Mouse (Mus musculus) adrenal gland, adult 2 months (tissue): ENCODE measurements around the gene Ampd2. TPM values are rescaled to one million over a fixed set of nuclear protein-coding genes. Genes with fewer than 3 reads are reported as not detected.
A peak's percentile ranks its signal among the peaks of the same experiment; 100 is the strongest.

Source experiments
- DNase-seq: peaks from one replicate; pipeline ENCODE4 v3.0.0; 2021
- polyA plus RNA-seq: library from polyadenylated mRNA; depleted of rRNA; stranded (reverse); fragments of >200 nt; gene quantifications from 2 replicates; pipeline ENCODE4 v1.2.3, GENCODE M21; 2012
- total RNA-seq, 2 experiments: library from RNA; stranded (reverse); gene quantifications; 2 replicates each; pipeline ENCODE4 v1.2.3; 2021

Gene Ampd2
- total and polyA plus RNA-seq, 3 experiments: 121 to 995 (median 151) TPM

DNA sequence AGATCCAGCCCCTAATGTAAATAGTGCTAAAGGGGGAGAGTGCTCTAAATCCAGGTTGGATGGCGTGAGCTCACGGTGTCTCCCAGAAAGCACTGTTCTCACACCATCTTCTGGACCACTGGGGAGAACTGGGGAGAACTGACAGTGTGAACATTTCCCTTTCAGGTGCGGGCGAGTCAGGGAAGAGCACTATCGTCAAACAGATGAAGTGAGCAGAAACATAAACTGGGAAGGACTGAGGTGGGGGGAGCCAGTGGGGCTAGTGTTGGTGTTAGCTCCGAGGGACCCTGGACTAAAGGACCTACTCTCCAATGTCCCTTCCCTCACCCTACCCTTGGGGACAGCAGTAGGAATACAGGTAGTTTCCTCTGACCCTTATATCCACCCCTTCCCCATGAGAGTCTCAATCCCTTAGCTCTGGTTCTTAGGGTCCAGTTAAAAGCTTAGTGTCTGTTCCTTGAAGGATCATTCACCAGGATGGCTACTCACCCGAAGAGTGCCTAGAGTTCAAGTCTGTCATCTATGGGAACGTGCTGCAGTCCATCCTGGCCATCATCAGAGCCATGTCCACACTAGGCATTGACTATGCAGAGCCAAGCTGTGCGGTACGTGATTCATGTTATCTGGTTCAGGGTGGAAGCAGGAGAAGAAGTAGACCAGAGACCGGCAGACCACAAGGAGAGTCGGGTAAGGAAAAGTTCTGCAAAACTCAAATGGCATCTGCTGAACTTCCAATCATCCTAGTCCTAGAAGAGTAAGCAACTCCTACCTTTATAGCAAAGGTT lies 8.7 kb upstream of the Ampd2 start:
- no peak for DNase-seq

- DNase-seq: peak; percentile 50
These were observed 7.7 kb upstream of the Ampd2 start for GRCm38 (mm10) chr3:108094146-108094545.

DNA sequence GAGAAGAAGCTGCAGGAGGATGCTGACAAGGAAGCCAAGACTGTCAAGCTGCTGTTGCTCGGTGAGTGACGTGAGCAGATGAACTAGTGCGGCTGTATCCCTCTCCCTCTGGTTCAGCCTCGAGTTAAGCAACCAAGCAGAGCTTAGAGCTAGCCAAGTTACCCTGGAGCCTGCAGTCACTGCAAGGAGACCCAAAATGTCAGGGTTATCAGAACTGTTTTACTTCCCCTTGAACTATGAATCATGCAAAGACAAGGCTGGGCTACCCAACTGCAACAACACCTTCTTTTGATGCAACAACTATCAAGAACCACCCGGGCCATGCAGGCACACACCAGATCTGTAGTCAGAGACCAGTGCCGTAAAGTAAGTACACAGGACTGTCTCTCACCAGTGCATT lies 6.9 kb upstream of the Ampd2 start:
- DNase-seq: peak; percentile 85

DNA sequence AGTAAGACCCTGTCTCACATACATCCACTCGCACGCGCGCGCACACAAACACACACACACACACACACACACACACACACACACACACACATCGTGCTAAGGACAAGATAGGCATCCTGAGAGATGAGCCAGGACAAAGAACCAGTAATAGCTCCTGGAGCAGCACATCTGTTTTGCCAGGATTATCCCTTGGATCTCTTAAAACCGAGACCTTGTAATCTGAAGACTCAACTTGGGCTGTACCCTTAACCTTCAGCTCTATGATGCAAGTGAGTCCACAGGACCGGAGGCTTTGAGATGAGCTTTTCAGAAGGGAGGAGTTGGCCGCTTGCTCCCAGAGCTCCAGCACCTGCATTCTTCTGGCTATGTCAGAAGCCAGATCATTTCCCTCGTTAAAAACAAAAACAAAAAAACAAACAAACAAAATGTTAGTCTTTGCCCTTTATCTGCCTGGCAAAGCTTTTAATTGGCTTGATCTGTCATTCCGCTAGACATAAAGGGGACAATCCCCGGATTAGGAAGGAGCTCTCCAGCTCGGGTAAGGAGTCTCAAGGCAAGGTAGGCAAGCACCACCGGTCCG lies 6.2 kb upstream of the Ampd2 start, which contains the start of gene Gnat2:
TSS of gene Gnat2 (plus strand) at position 254 of the 580 bp plus-strand sequence.
- DNase-seq: peak; percentile 59

- DNase-seq: peak; percentile 25
These were observed 5.6 kb upstream of the Ampd2 start for GRCm38 (mm10) chr3:108092030-108092429.

GRCm38 (mm10) chr3:108090561-108090960 lies 4.1 kb upstream of the Ampd2 start:
- no peak for DNase-seq

DNA sequence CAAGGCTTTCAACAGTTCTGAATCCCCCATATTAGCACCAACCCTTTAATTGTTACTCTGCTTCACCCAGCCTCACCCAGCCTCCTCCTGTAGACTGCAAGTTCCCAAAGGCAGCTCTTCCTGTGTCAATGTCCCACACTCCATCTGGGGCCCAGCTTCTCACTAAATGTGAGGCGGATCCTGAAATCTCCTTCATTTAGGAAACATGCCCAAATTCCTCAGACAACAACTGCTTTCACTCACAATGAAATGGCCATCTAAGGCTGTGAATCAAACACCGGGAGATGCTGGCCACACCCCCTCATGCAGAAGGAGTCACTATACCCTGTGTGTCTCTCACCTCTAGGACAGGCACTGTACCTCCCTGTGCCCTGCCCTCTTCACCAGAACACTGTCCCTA lies 3.5 kb upstream of the Ampd2 start:
- DNase-seq: no peak

- peak; percentile 78 for DNase-seq
These were observed 2.5 kb upstream of the Ampd2 start for GRCm38 (mm10) chr3:108088842-108089380.

GRCm38 (mm10) chr3:108087329-108087728 lies 878 bp upstream of the Ampd2 start:
- peak; percentile 45 for DNase-seq

GRCm38 (mm10) chr3:108085721-108086469 lies 556 bp downstream of the Ampd2 start:
- DNase-seq: peak; percentile 95

- DNase-seq: peak; percentile 98
These were observed 1.1 kb downstream of the Ampd2 start for GRCm38 (mm10) chr3:108085281-108085720.

- DNase-seq: no peak
These were observed 1.6 kb downstream of the Ampd2 start for GRCm38 (mm10) chr3:108084767-108085270.

- DNase-seq: peak; percentile 31
These were observed 2.5 kb downstream of the Ampd2 start for GRCm38 (mm10) chr3:108083904-108084407.

DNA sequence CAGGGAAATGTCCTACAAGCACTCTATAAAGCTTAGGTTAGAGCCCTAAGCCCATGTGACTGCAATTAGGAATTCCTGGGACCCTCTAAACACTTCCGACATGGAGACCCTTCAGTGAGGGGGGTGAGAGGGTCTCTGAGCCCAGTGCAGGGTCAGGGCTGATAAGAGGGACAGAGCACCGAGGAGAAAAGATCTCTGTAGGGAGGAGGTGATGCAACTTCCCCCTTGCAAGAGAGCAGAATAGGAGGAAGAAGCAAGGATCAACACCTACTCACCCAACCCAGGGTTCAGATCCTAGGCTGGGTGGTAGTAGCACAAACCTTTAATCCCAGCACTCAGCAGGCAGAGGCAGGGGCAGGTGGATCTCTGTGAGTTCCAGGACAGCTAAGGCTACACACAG lies 3.3 kb downstream of the Ampd2 start:
- DNase-seq: no peak

DNA sequence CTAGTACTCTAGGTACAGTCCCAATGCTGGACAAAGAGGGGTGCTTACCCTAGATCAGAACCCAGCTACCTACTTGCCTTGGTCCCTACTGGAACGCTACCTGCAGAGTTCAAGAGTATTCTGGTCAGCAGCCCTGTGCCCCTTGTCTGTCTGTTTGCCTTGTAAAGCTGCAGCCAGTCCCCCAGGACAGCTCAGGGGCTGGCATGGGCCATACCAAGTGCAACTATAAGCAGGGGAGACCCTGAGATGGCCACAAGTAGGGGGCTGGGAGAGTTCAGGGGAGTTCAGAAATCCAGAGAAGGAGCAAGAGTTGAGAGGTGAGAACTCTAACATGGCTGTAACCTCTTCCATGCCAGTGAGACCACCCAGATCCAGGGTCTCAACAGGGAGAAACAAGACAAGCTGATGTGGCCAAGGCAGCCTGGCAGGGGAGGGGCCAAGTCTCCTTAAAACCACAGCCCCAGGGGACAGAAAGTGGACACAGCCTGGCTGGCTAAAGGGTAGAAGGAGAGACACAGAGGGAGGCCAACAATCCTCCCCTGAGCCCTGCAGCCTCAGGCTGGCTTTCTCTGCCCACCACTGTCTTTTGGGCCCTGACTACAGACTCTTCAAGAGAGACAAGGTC lies 4.1 kb downstream of the Ampd2 start:
- DNase-seq: peak; percentile 43

DNA sequence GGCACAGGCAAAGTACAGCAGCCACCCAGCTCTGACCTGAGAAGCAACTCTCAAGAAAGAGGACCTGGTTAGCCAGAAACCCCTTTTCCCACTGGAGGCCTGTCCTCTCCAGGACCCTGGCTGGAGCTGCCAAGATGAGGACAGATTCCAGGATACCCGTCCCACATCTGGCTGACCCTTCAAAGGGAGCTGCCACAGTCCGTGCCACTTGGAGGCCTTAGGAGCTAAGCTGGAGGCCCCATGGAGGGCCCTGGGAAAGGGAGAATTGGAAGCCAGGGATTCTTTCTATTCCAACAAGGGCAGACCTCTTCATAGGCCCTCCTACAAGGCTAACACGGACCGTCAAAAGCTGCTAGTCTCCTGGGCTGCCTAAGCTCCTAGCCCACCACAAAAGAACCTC lies 4.8 kb downstream of the Ampd2 start:
- DNase-seq: peak; percentile 25

DNA sequence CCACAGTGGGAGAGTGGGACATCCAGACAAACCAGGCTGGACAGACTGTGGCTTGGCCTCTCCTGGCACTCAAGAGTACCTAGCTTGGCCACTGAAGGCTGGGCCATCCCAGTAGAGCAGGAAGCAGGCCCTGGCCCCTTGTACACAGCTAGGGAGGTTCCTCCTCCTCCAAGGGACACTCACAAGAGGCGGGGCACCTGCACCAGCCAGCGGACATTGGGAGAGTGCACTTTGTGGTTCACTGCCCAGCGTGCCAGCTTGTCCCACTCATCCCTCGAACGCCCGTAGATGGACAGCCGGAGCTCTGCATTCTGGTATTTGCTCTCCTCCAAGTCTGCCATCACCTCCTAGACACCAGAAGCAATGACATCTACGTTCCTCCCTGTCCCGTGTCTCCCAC lies 9.6 kb downstream of the Ampd2 start:
- no peak for DNase-seq

GRCm38 (mm10) chr3:108072983-108073569 lies 13.4 kb downstream of the Ampd2 start:
- DNase-seq: peak; percentile 35

DNA sequence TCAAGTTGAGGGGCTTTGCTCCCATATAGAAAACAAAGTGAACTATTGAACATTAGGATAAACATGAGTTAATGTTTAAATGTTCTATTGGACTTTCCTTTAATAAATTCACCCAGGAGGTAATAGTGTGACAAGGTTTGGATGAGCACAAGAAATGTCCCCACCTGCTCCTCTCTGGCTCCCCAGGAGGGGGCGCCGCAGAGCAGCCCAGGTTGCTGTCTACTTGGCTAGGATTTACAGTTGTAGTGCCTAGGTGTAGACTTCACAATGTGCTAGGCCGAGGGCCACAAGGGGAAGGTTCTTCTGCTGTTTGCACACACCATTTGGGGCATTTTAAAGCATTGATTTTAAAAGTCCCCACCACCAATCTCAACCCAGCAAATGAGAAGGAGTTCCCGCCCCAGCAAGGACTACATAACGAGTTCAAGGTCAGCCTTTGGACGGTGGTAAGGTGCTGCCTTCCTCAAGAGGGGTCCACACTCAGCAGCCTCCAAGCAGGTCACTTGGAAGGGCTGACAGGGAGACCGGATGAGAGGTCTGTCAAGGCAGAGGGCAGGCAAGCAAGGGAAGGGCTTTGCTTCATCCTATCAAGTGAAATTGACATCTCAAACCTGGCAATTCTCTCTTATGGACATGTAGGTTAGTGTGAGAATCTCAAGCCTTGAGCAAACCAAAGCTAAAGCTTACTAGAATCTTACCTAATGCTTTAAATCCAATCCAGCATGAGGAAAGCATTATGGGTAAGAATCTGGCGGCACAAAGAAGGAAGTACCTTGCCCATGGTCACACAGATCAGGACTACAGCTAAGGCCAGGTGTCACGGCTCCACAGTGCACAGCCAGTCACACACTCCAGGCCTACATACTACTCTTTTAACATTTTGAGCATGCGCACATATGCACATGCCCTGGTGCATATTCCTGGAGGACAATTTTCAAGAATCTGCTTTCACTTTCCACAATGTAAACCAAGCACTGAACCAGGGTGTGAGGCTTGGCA lies 15.9 kb downstream of the Ampd2 start:
- DNase-seq: peak; percentile 82
